ENCODE assay signal across 17 mouse cellular contexts in genomic region chr9:100394166-100394565, GRCm38 (mm10).
"Had no signal": no experiment of that assay in that cellular context is flagged by ENCODE, and none has a peak within 500 bp of the region (broad histone marks: within the 10 kb centered on the region; RNA-seq: fewer than 3 reads in every experiment).

No protein-coding gene starts in this region.

- H3K36me3 ChIP-seq: limb, embryonic 13.5 days; midbrain, embryonic 12.5 days; neural tube, embryonic 12.5 days; stomach, embryonic 15.5 days had no signal

- DNase-seq: kidney, adult 11 months; kidney, postnatal 10 days; kidney, postnatal 4 days; left cerebral cortex, postnatal 4 days; lung, adult 18-20 months; lung, postnatal 10 days; lung, postnatal 4 days; right cerebral cortex, postnatal 14 days; thymus, adult 2 months; thymus, postnatal 25 days had no signal

- H3K4me2 ChIP-seq: limb, embryonic 13.5 days; midbrain, embryonic 12.5 days; neural tube, embryonic 12.5 days; stomach, embryonic 15.5 days had no signal

- H3K27me3 ChIP-seq: neural tube, embryonic 12.5 days; stomach, embryonic 15.5 days had no signal

- H3K4me3 ChIP-seq: layer of hippocampus, adult 2 months; limb, embryonic 13.5 days; midbrain, embryonic 12.5 days; myocyte; neural tube, embryonic 12.5 days; stomach, embryonic 15.5 days had no signal

- H3K9me3 ChIP-seq: limb, embryonic 13.5 days; midbrain, embryonic 12.5 days; neural tube, embryonic 12.5 days; stomach, embryonic 15.5 days had no signal

- H3K27ac ChIP-seq: layer of hippocampus, adult 2 months; limb, embryonic 13.5 days; liver, embryonic 14.5 days; midbrain, embryonic 12.5 days; neural tube, embryonic 12.5 days; stomach, embryonic 15.5 days had no signal

- H3K4me1 ChIP-seq: limb, embryonic 13.5 days; midbrain, embryonic 12.5 days; neural tube, embryonic 12.5 days; stomach, embryonic 15.5 days had no signal

- H3K9ac ChIP-seq: limb, embryonic 13.5 days; liver, embryonic 14.5 days; midbrain, embryonic 12.5 days; neural tube, embryonic 12.5 days; stomach, embryonic 15.5 days had no signal
